Mouse (Mus musculus) CH12F3 (cell line): ENCODE data around the gene Galns.
"Not testable (repeated sequence)": the region's sequence is repeated elsewhere in the genome, so short reads cannot be mapped to it uniquely, and the experiment has no call there.

Source experiments
- in situ Hi-C: fragments of 300-500 bp; cut with MboI; formaldehyde crosslinking; loops from 2 replicates; pipeline ENCODE4 v1.14.3; 2020; ENCODE audit warnings: low sequenced_read_pairs

The Galns gene

GRCm38 (mm10) chr8:122635878-122636802 is 24.9 kb upstream of the Galns start:
- in situ Hi-C loops, result no loop called here

DNA sequence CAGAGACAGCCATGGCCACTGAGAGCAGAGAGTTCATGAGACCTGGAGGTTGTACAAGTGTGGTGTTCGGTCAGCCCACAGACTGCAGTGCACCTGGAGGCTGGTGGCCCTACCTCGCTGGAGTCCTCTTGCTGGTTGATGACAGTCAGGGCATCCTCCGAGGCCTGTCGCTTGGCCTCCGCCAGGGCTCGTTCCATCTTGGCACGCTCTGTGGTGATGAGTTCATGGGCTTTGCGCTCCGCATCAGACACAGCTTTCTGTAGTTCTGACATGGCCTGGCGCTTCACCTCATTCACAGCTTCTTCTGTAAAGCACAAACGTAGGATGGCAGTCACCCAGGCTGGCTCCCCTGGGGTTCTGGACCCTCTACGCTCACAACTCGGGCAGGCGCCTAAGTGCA is 21.9 kb upstream of the Galns start:
- in situ Hi-C loops, result no loop called here

GRCm38 (mm10) chr8:122632134-122632533 is 20.9 kb upstream of the Galns start:
- in situ Hi-C loops, result not testable (repeated sequence)

- in situ Hi-C loops, result no loop called here
Observed at GRCm38 (mm10) chr8:122630696-122631095, 19.4 kb upstream of the Galns start.

DNA sequence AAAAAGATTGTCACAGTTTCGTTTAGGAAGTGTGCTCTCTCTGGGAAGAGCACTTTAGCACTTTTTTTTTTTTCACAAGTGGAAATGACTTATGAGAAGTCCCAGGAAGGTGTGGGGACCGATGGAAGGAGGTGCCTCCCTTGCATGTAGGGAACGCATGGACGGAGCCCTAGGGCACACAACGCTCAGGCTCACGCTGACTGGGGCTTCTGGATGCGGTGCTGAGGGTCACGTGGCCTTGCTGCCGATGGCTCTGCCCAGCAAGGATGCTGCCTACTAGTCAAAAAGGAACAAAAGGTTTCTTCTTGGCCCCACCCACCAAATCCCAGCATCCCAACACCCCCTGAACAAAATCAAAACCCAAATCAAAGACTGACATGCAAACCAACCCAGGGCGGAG is 18.1 kb upstream of the Galns start:
- in situ Hi-C loops, result no loop called here

DNA sequence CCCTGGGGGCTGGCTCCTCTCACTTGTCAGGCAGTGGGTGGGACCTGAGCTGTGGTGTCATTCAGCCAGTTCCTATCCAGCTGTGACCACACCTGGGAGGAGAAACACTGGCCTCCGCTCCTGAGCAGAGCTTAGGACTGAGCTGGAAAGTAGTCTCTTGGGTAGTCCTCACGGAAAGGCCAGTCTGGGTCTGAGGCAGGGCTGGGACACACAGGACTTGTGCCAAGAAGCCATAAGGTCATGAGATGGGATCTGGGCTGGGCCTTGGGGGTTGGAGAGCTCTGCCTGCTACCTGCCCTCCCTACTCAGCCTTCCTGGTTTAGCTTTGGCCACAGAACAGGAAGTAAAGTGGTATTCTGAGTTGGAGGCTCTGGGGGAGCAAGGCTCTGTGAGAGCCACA is 15.6 kb upstream of the Galns start:
- in situ Hi-C loops, result no loop called here

DNA sequence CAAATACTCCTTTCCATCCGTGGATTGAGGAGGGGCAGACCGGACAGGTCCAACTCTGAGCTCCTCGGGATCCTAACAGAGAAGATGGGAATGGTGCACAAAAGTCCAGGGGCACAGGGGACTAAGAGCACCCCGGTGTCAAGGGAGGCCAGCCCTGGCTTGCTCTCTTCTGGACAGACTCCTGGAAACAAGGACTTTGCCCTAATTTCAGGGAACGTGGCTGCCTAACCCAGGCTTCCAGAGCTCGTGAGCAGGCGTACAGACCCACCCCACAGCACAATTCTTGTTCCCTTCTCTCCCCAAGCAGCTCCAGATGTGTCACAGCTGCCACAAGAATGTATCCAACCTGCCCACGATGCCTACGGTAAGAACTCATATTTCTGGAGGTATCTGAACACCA is 14.5 kb upstream of the Galns start:
- in situ Hi-C loops, result no loop called here

GRCm38 (mm10) chr8:122624653-122625052 is 13.4 kb upstream of the Galns start:
- in situ Hi-C loops, result loop anchor here (5.0 kb wide), 1 partner anchor 193 kb away; no protein-coding TSS in a partner anchor

GRCm38 (mm10) chr8:122623844-122624642 is 12.8 kb upstream of the Galns start:
- in situ Hi-C loops, result loop anchor here (5.0 kb wide), 1 partner anchor 193 kb away; no protein-coding TSS in a partner anchor

- in situ Hi-C loops, result loop anchor here (5.0 kb wide), 1 partner anchor 195 kb away; no protein-coding TSS in a partner anchor
Observed at GRCm38 (mm10) chr8:122622727-122623126, 11.5 kb upstream of the Galns start, which contains the start of gene Pabpn1l. Gene Pabpn1l, minus strand, starts transcription at chr8:122622739.

- in situ Hi-C loops, result loop anchor here (5.0 kb wide), 1 partner anchor 197 kb away; no protein-coding TSS in a partner anchor
Observed at GRCm38 (mm10) chr8:122620446-122620845, 9.2 kb upstream of the Galns start.

DNA sequence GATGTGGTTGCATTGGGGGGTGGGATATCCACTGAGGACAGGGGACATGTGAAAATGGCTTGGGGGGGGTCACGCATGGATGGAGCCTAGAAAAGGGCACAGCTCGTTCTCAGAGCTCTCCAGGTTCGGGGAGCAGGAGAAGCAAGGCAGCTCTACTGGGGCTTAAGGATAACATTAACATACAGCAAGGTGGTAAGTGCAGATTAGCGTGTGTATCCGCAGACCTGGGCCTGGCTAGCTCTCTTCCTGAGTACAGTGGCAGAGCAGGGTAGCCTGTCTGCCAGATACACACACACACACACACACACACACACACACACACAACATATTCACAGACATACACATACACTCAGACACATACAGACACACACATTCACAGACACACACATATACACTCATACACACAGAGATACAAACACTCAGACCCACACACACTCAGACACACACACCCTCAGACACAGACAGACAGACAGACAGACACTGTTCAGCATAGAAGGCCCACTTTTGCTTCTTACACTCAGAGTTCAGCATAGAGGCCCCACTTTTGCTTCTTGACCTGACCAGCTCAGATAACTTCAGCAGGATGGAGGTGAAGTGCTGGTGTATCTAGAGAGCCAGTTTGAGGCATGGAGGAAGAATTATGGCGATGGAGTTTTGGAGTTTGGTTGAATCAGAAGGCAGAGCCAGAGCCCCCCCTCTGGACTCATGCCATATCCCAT is 7.6 kb upstream of the Galns start:
- in situ Hi-C loops, result no loop called here

GRCm38 (mm10) chr8:122617947-122618546 is 6.8 kb upstream of the Galns start:
- in situ Hi-C loops, result no loop called here

DNA sequence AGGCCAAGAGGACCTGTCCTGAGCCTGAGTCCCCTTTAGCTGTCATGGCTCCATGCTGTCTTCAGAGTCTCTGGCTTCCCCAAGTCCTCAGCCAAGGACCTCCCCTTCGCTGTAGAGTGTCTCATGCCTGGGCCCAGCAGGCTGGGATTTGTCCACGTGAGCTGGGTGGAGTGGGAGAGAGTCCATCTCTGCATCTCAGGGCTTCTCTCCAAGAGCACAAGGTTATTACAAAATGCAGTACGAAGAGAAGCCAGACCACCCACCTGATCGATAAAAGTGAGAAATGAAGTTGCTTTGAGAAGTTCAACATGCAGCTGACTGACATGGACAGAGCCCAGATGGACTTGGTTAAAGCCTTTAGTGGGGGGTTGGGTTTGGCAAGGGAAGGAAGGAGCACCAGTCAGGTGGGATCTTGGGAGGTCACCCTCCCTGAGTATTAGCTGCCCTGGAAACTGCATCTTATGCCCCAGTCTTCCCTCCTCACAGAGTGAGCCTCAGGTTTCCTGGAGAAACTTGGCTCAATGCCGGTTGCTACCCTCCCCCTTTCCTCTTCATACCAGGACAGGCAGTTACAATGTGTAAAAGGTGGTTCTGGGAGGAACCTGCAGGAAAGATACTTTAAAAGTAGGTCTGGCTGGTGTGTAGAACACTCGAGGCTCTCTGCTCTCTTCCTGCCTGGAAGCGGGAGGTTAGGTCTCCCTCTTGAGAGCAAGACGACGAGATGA is 5.1 kb upstream of the Galns start:
- in situ Hi-C loops, result no loop called here

DNA sequence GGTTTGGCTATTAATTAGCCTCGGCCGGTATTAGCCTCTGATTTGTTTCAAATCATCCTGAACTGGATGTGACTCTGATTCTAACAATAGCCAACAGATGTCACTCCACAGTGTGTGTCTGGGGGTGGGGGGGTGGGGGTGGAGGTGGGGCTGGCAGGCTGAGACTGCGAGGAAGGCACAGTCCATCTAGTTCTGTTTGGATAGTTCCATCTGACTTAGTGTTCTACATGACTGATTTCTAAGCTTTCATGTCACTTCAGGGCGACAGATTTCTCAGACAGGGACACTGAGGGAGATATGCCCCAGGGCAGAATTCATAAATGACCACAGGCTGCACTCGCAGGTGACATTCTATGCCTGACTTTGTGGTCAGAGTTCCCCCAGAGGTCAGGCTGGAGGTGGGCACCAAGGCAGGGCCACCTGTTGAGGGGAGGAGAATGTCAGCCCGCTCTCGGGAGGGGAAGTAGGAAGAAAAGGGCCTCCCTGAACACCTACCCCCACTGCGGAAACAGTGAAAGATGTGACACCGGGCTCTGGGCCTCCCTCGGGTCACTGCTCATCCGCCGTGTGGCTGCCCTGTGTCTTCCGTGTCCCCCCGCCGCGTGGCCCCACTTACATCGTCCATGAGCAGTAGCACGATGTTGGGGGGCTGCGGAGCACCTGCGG is 518 bp downstream of the Galns start:
- in situ Hi-C loops, result no loop called here

GRCm38 (mm10) chr8:122610209-122610608 is 1.1 kb downstream of the Galns start:
- in situ Hi-C loops, result no loop called here

DNA sequence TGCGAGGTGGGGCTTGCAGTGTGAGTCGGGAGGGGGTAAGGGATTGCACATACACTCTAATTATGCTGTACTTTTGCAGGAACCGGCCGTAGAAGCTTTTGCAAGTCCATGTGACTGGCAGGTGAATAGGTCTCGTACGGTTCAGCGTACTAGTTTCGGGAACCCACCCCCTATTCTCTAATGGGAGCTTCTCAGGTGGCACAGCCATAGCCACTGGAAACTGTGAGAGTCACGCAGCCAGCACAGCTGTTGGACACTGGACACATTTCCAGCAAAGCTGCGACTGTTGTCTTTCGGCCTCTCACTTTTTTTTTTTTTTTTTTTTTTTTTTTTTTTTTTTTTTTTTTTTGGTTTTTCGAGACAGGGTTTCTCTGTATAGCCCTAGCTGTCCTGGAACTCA is 4.5 kb downstream of the Galns start:
- in situ Hi-C loops, result no loop called here

DNA sequence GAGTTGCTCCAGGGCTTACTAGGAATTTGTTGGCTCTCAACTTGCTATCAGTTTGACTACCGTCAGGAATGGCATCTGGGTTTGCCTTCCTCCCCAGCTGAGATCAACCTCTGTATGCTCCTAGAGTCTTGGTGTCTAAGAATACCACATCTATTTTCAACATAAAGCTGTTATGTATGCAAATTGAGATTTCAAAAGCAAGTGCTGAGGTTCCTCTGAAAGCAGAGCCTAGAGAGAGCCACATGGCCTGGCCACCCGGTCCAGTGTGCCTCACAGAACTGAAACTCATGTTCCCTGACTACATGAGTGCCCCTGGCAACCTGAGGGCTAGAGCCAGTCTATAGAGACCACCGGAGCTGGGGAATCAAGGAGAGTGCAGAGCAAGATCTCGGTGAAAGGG is 5.9 kb downstream of the Galns start:
- in situ Hi-C loops, result no loop called here

- in situ Hi-C loops, result no loop called here
Observed at GRCm38 (mm10) chr8:122604640-122605039, 6.6 kb downstream of the Galns start.
